Mouse (Mus musculus) midbrain, embryonic 10.5 days (tissue): Measurements from ENCODE around the gene Eno1. TPM values are rescaled to one million over a fixed set of nuclear protein-coding genes. Genes with fewer than 3 reads are reported as not detected.

Experiments used
- polyA plus RNA-seq: library from polyadenylated mRNA; unstranded; fragments of >200 nt; fragmentation: Nextera tagmentation; extraction: Ambion mirVana; gene quantifications from 2 replicates; pipeline ENCODE4 v1.2.1, GENCODE M21; 2016

Eno1 gene
- polyA plus RNA-seq, 1 experiment from 2014 or later, result 3,331 TPM

Other genes starting within 250 kb of the Eno1 start
- gene H6pd, start 227.7 kb upstream of the Eno1 start, polyA plus RNA-seq, result 3.7 and 4.0 TPM in 2 replicates
- 0.60 and 0.62 TPM in 2 replicates for gene Gpr157, start 149.4 kb upstream of the Eno1 start, polyA plus RNA-seq
- gene Slc2a5, start 117.4 kb upstream of the Eno1 start, polyA plus RNA-seq, result 1.3 and 1.8 TPM in 2 replicates
- gene Slc2a7, start 87.7 kb upstream of the Eno1 start, polyA plus RNA-seq, result not detected in 2 replicates
- 0.12 TPM in 1 of 2 replicates, not detected in the other for gene Car6, start 35.4 kb upstream of the Eno1 start, polyA plus RNA-seq
- 24.5 and 30.7 TPM in 2 replicates for gene Rere, start 44.9 kb downstream of the Eno1 start, polyA plus RNA-seq